Mouse (Mus musculus) small intestine, adult 2 months (tissue): ENCODE measurements around the gene Smpdl3b. TPM values are rescaled to one million over a fixed set of nuclear protein-coding genes. Genes with fewer than 3 reads are reported as not detected.
"Not testable (repeated sequence)": the region's sequence is repeated elsewhere in the genome, so short reads cannot be mapped to it uniquely, and the experiment has no call there.

Source experiments
- H3K27ac ChIP-seq: fragments of 200-500 bp; 2 replicates; pipeline ENCODE4 v1.5.1; 2012; ENCODE audit warnings: low read depth, low read length, control low read depth, inconsistent platforms; ENCODE audit not compliant: insufficient read depth
- H3K27me3 ChIP-seq: fragments of 200-500 bp; 2 replicates; pipeline ENCODE4 v1.6.1; 2012; ENCODE audit warnings: mild to moderate bottlenecking, moderate library complexity, low read length, inconsistent platforms; ENCODE audit not compliant: control insufficient read depth, insufficient read depth
- H3K36me3 ChIP-seq: fragments of 200-500 bp; 2 replicates; pipeline ENCODE4 v1.6.1; 2012; ENCODE audit warnings: mild to moderate bottlenecking, low read length, control low read depth, inconsistent platforms; ENCODE audit not compliant: control insufficient read depth, insufficient read depth
- H3K4me1 ChIP-seq: fragments of 200-500 bp; 2 replicates; pipeline ENCODE4 v1.6.1; 2012; ENCODE audit warnings: low read length, inconsistent platforms, mixed read lengths; ENCODE audit not compliant: control insufficient read depth, insufficient read depth, insufficient read length
- H3K4me3 ChIP-seq: fragments of 200-500 bp; 2 replicates; pipeline ENCODE4 v1.5.1; 2012; ENCODE audit warnings: low read depth, mild to moderate bottlenecking, control low read depth, inconsistent platforms, low read length, moderate library complexity
- CTCF ChIP-seq: fragments of 200-500 bp; IDR thresholded peaks from 2 replicates; pipeline ENCODE4 v1.5.1; 2012; ENCODE audit warnings: low read depth, mild to moderate bottlenecking, control low read depth, inconsistent platforms, low read length, moderate library complexity, mixed read lengths; ENCODE audit not compliant: insufficient replicate concordance, insufficient read length; ENCODE audit errors: extremely low read depth
- POLR2A ChIP-seq: fragments of 200-500 bp; IDR thresholded peaks from 2 replicates; pipeline ENCODE4 v1.6.1; 2012; ENCODE audit warnings: low read depth, mild to moderate bottlenecking, control low read depth, inconsistent platforms, low read length, moderate library complexity
- WGBS: fragments of 180-500 bp; shearing (Covaris S2); methylation state at CpG from one replicate; pipeline ENCODE4 v1.1.7; 2018; 5-methylcytosine and 5-hydroxymethylcytosine counted together
- polyA plus RNA-seq: library from polyadenylated mRNA; depleted of rRNA; stranded (reverse); fragments of >200 nt; gene quantifications from 2 replicates; pipeline ENCODE4 v1.2.3, GENCODE M21; 2012

The Smpdl3b gene
- polyA plus RNA-seq, 1 experiment, result 126 TPM

DNA sequence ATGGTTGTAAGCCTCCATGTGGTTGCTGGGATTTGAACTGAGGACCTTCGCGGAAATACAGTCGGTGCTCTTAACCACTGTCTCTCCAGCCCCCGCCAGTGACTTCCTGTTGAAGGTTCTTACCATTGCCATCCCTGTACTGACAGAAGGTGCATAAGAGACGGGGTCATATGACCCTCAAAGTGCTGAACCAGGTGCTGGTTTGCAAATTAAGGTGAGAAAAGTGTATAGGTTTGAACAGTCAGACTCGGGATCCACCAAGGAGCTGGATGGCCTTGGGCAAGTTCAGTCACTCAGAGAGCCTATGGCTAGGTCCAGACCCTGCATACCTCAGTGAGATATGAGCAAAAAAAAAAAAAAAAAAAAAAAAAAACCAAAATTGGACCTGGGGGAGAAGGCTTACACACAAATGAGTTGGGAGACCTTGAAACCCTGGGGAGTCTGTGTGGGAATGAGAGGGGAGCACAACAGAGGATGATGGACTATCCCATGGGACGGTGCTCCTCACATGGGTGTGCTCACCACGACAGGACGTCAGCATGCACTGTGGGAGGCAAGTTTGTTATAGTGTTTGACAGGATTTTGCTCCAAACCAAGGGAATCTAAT, 10.0 kb downstream of the Smpdl3b start:
- TF ChIP-seq POLR2A, result no peak
- TF ChIP-seq CTCF, result no peak
- Histone ChIP-seq H3K27ac (peak overlapping the region; percentile 93), H3K4me1 (peaks cover 19% of the 10 kb centered on the region; the same call in 1 of the 2 replicates), H3K4me3 (no peak overlapping the region), H3K27me3 (no peaks in the 10 kb centered on the region), H3K36me3 (peaks cover 8% of the 10 kb centered on the region)
- WGBS, result 87% methylated on average over 9 of the region's 9 CpGs

DNA sequence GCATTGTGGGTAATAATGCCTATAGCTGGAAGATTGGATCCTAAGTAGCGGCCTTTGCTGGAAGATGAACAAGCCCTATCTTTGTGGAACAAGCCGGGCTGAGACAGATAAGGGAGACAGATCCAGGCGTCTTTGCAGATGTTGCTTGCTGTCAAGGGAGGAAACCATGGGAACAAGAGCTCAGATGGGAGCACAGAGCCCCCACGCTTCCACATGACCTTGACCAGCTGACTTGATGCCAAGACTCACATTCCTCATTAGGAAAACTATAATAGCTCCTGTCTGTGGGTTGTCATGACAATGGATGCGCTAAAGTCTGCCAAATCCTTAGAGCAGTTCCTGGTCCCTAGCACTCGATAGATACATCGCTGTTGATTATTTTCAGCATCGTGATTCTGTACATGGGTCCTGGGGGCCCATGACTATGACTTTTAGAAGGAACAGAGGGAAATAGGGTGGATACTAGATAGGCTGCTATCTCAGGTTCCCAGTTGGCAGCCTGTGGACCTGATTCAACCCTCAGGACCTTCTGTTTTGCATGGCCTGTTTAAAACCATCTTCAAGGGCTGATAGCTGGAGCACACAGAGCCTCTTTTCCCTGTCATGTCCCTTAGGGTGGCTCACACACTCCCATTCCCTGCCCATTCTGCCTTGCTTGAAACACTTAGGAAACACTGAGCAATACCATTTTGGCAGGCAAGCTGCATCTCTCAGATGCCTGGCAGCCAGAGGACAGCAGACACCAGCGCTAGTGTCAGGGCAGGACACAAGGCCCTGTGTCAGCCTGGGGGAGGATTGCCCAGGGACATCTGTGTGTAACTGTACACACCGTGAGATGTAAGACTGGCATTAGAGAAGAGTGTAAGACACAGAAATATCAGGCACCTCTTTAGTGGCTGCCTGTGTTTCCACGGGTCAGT, 12.8 kb downstream of the Smpdl3b start:
- peaks cover 17% of the 10 kb centered on the region; the same call in 1 of the 2 replicates for H3K4me1 ChIP-seq
- peaks cover 15% of the 10 kb centered on the region for H3K36me3 ChIP-seq
- TF ChIP-seq CTCF (no peak), POLR2A (no peak)
- no peaks in the 10 kb centered on the region for H3K27me3 ChIP-seq
- WGBS, result 83% methylated on average over 11 of the region's 11 CpGs
- H3K4me3 ChIP-seq, result no peak overlapping the region
- H3K27ac ChIP-seq, result no peak overlapping the region

DNA sequence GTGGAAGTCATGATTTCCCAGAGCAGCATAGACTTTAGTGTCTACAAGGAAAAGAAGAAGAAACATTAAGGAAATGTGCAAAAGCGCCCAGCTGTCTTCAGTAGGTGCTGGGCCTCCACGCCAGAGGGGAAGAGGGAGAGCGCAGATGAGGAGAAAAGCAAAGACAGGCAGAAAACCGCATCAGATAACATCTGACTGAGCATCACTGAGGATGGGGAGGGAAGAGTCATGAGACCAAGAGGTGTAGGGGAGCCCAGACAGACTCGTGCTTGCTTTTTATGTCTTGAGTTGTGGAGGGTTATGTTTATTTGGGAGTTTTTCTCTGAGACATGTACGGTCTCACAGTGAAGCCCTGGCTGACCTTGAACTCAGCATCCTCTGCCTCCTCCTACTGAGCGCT, 15.6 kb downstream of the Smpdl3b start:
- H3K27me3 ChIP-seq, result no peaks in the 10 kb centered on the region

GRCm38 (mm10) chr4:132737154-132737553, 19.9 kb downstream of the Smpdl3b start:
- 93% methylated on average over 9 of the region's 9 CpGs for WGBS
- H3K4me3 ChIP-seq, H3K4me1 ChIP-seq: not testable (repeated sequence)

More for the DNA sequence above, 15.6 kb downstream of the Smpdl3b start:
- TF ChIP-seq CTCF (no peak), POLR2A (no peak)
- peaks cover under 1% of the 10 kb centered on the region; the same call in 1 of the 2 replicates for H3K4me1 ChIP-seq
- H3K36me3 ChIP-seq, result peaks cover 26% of the 10 kb centered on the region
- H3K4me3 ChIP-seq, result no peak overlapping the region
- 91% methylated on average over 7 of the region's 7 CpGs for WGBS
- no peak overlapping the region for H3K27ac ChIP-seq

GRCm38 (mm10) chr4:132735894-132736293, 21.2 kb downstream of the Smpdl3b start:
- peaks cover 16% of the 10 kb centered on the region for H3K36me3 ChIP-seq
- WGBS, result 33% methylated on average over 3 of the region's 3 CpGs
- H3K27ac ChIP-seq, result no peak overlapping the region
- TF ChIP-seq CTCF, result peak; percentile 43; the same call in 1 of the 2 replicates
- TF ChIP-seq POLR2A, result no peak
- H3K27me3 ChIP-seq, result no peaks in the 10 kb centered on the region
- peaks cover 8% of the 10 kb centered on the region; the same call in 1 of the 2 replicates for H3K4me1 ChIP-seq
- no peak overlapping the region for H3K4me3 ChIP-seq

More at GRCm38 (mm10) chr4:132737154-132737553, 19.9 kb downstream of the Smpdl3b start:
- H3K36me3 ChIP-seq, result peaks cover 19% of the 10 kb centered on the region
- H3K27me3 ChIP-seq, H3K27ac ChIP-seq: not testable (repeated sequence)

GRCm38 (mm10) chr4:132735389-132735788, 21.7 kb downstream of the Smpdl3b start:
- 74% methylated on average over 2 of the region's 2 CpGs for WGBS
- peaks cover 8% of the 10 kb centered on the region; the same call in 1 of the 2 replicates for H3K4me1 ChIP-seq
- TF ChIP-seq POLR2A, result no peak
- TF ChIP-seq CTCF, result no peak
- no peak overlapping the region for H3K4me3 ChIP-seq
- no peaks in the 10 kb centered on the region for H3K27me3 ChIP-seq
- H3K27ac ChIP-seq, result no peak overlapping the region
- H3K36me3 ChIP-seq, result peaks cover 14% of the 10 kb centered on the region

DNA sequence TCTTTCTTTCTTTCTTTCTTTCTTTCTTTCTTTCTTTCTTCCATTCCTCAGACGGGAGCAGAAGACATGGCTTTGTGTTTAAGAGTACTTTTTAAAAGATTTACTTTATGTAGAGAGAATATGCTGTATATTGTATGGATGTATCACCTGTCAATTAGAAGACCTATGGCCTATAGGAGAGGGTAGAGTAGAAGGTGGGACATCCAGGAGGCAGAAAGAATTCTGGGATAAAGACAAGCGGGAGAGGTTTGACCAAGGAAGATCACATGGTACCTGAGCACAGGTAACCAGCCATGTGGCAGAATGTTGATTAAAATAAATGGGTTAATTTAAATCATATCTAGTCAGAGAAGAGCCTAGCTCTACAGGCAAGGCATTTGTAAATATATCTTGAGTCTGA, 22.3 kb downstream of the Smpdl3b start:
- TF ChIP-seq POLR2A (no peak), CTCF (no peak)
- peaks cover 12% of the 10 kb centered on the region for H3K36me3 ChIP-seq
- no peak overlapping the region for H3K4me3 ChIP-seq
- peaks cover 8% of the 10 kb centered on the region; the same call in 1 of the 2 replicates for H3K4me1 ChIP-seq
- WGBS, result 97% methylated on average over 2 of the region's 2 CpGs
- no peak overlapping the region for H3K27ac ChIP-seq
- H3K27me3 ChIP-seq, result no peaks in the 10 kb centered on the region
